Mouse (Mus musculus): ENCODE measurements at regions not wholly inside any gene's neighbourhood (a gene's known extent, or its start where the extent isn't known, plus 50 kb on each side); places are given as distances from the start of the nearest gene placed in this dataset.

- DNase-seq (ENCODE audit: low read depth, low spot score) = no peak
Observed at GRCm38 (mm10) chr2:144895254-144895653, 71.8 kb downstream of the Scp2d1 start.

- DNase-seq (ENCODE audit: low read depth, low spot score) = no peak
Observed at GRCm38 (mm10) chr2:144896430-144896829, 73.0 kb downstream of the Scp2d1 start.

GRCm38 (mm10) chr2:144906786-144907185 lies 83.3 kb downstream of the Scp2d1 start:
- DNase-seq (ENCODE audit: low read depth, low spot score) = no peak

DNA sequence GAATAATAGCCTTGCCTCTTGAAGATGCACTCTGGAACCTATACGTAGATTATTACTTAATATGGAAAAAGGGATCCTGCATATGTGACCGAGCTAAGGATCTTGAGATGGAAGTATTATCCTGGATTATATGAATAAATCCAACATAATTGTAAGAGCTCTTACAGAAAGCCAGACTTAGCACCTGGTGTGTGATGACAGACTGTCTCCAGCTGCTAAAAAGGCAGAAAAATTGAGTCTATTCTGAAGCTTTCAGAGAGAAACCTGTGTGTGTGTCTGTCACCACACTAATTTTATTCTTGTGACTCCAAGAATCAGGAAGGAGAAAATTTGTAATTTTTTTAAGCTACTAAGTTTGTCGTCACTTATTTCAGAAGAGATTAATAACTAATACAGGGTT lies 122.4 kb downstream of the Scp2d1 start:
- peak; percentile 38 for DNase-seq (ENCODE audit: low read depth, low spot score)

- DNase-seq (ENCODE audit: low read depth, low spot score) = peak; percentile 32
Observed at GRCm38 (mm10) chr2:144946468-144946867, 123.0 kb downstream of the Scp2d1 start.

DNA sequence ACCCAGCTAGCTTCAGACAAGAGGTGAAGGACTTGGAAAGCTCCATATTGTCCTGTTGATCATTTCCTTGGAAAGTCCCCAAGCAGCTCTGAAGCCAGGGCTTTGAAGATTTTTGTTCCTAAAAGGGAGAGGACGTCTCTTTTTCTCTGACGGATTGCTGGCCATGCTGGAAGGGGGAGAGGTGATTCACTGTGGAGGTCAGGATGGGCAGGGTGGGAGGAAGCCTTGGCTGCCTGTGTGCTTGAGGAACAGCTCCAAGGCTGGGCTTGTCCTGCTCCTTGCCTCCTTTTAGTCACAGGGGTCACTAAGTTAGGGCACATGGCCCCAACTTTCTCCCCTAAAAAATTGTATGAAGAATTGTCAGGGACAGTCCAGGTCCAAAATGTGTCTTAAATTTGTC lies 125.8 kb downstream of the Scp2d1 start:
- no peak for DNase-seq (ENCODE audit: low read depth, low spot score)

Data from telencephalon, adult 2 months (tissue).